Mouse (Mus musculus) heart, postnatal 0 days (tissue): ENCODE results near the gene Arg1.

Experiments
- CTCF ChIP-seq: IDR thresholded peaks from 2 replicates; pipeline ENCODE4 v1.5.1; 2016; ENCODE audit warnings: antibody characterized with exemption, control low read depth, low read depth
- EP300 ChIP-seq: IDR thresholded peaks from 2 replicates; pipeline ENCODE4 v1.6.1; 2016; ENCODE audit warnings: antibody characterized with exemption, low read depth

DNA sequence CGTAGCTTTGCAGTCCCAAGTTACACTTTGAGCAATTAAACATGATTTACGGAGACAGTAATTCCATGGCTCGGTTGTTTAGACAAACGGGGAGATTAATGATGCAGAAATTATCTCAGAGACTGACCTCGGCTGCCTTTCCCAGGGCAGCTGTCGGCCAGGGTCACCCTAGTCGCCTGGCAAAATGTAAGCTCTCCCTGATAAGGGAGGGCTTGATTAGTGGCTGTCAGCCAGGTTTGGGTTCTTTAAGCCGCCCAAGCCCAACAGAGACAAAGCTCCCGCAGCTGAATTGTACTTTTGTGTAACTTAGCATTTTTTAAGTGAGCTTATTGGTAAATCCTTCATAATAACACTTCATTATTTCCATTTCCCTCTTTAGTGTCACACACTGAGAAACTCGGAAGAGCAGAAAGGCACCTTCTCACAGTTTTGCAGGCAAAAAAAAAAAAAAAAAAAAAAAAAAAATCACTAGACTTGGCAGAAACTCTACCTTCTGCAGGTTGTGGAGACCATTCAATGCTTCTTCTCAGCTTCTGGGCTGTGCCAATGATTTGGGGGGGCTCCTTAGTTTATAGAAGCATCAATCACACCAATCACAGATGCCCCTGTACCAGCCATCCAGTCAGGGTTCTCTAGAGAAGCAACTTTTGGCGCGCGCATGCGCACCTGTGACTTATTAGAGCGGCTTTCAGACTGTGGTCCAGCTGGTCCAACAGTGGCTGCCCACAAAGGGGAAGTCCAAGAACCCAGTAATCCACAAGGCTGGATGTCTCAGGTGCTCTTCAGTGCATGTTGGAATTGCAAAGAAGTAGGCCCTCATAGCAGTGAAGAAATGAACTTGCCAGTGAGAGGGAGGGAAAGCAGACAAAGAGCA lies 32.0 kb upstream of the Arg1 start:
- TF ChIP-seq CTCF (no peak), EP300 (no peak)
